Mouse (Mus musculus) lung, adult 2 months (tissue): ENCODE data around the gene Ptma. TPM values are rescaled to one million over a fixed set of nuclear protein-coding genes. Genes with fewer than 3 reads are reported as not detected.
A peak's percentile ranks its signal among the peaks of the same experiment; 100 is the strongest.

Experiments used
- DNase-seq: peaks from one replicate; pipeline ENCODE4 v3.0.0; 2022
- H3K4me1 ChIP-seq: fragments of 200-500 bp; 2 replicates; pipeline ENCODE4 v1.6.1; 2011; ENCODE audit warnings: low read length; ENCODE audit not compliant: control insufficient read depth, insufficient read depth
- H3K4me3 ChIP-seq: fragments of 200-500 bp; replicated peaks from 2 replicates; pipeline ENCODE3; 2011; ENCODE audit warnings: low read depth, mild to moderate bottlenecking, control low read depth, low read length; ENCODE audit errors: extremely low read depth
- CTCF ChIP-seq: fragments of 200-500 bp; IDR thresholded peaks from 2 replicates; pipeline ENCODE4 v1.5.1; 2011; ENCODE audit warnings: mild to moderate bottlenecking, low read length, control low read depth; ENCODE audit not compliant: insufficient read depth
- POLR2A ChIP-seq: fragments of 200-500 bp; IDR thresholded peaks from 2 replicates; pipeline ENCODE4 v1.6.1; 2011; ENCODE audit warnings: low read depth, mild to moderate bottlenecking, control low read depth, low read length, borderline replicate concordance; ENCODE audit errors: extremely low read depth
- WGBS: fragments of 180-500 bp; shearing (Covaris S2); methylation state at CpG from one replicate; pipeline ENCODE4 v1.1.7; 2018; 5-methylcytosine and 5-hydroxymethylcytosine counted together
- polyA plus RNA-seq: library from polyadenylated mRNA; depleted of rRNA; stranded (reverse); fragments of >200 nt; gene quantifications from 2 replicates; pipeline ENCODE4 v1.2.3, GENCODE M21; 2012

Ptma gene
- polyA plus RNA-seq, 1 experiment, result 751 TPM

GRCm38 (mm10) chr1:86493783-86494182 lies 32.7 kb upstream of the Ptma start:
- H3K4me3 ChIP-seq, result no peak overlapping the region
- TF ChIP-seq POLR2A (no peak), CTCF (no peak)
- no peak for DNase-seq
- peaks cover 13% of the 10 kb centered on the region for H3K4me1 ChIP-seq
- WGBS, result 89% methylated on average over 3 of the region's 3 CpGs

GRCm38 (mm10) chr1:86496340-86496739 lies 30.2 kb upstream of the Ptma start:
- H3K4me3 ChIP-seq, result no peak overlapping the region
- 96% methylated on average over 4 of the region's 4 CpGs for WGBS
- no peak for TF ChIP-seq CTCF
- TF ChIP-seq POLR2A, result no peak
- no peak for DNase-seq
- H3K4me1 ChIP-seq, result peaks cover 16% of the 10 kb centered on the region

GRCm38 (mm10) chr1:86497361-86497760 lies 29.2 kb upstream of the Ptma start:
- WGBS, result 65% methylated on average over 5 of the region's 5 CpGs
- Histone ChIP-seq H3K4me1 (peaks cover 15% of the 10 kb centered on the region), H3K4me3 (no peak overlapping the region)
- DNase-seq, result no peak
- TF ChIP-seq POLR2A, result no peak

GRCm38 (mm10) chr1:86497986-86498385 lies 28.5 kb upstream of the Ptma start:
- WGBS, result 47% methylated on average over 3 of the region's 3 CpGs
- no peak for DNase-seq
- TF ChIP-seq CTCF, result no peak
- no peak for TF ChIP-seq POLR2A
- Histone ChIP-seq H3K4me3 (no peak overlapping the region), H3K4me1 (peaks cover 12% of the 10 kb centered on the region)

GRCm38 (mm10) chr1:86498611-86499010 lies 27.9 kb upstream of the Ptma start:
- Histone ChIP-seq H3K4me3 (no peak overlapping the region), H3K4me1 (peaks cover 15% of the 10 kb centered on the region)
- 66% methylated on average over 1 of the region's 1 CpGs for WGBS
- DNase-seq, result no peak
- TF ChIP-seq POLR2A (no peak), CTCF (no peak)

- WGBS, result 22% methylated on average over 3 of the region's 3 CpGs
- Histone ChIP-seq H3K4me1 (peaks cover 19% of the 10 kb centered on the region), H3K4me3 (no peak overlapping the region)
- TF ChIP-seq CTCF, result peak; percentile 84
- TF ChIP-seq POLR2A, result no peak
- peak; percentile 70 for DNase-seq
These were observed 26.6 kb upstream of the Ptma start for GRCm38 (mm10) chr1:86499903-86500302.

- DNase-seq, result no peak
These were observed 25.8 kb upstream of the Ptma start for GRCm38 (mm10) chr1:86500681-86501080.

GRCm38 (mm10) chr1:86501114-86501532 lies 25.4 kb upstream of the Ptma start:
- Histone ChIP-seq H3K4me1 (peaks cover 27% of the 10 kb centered on the region), H3K4me3 (no peak overlapping the region)
- WGBS, result 17% methylated on average over 6 of the region's 6 CpGs
- peak; percentile 70 for DNase-seq
- TF ChIP-seq CTCF (peak; percentile 66), POLR2A (0 out of 2 replicates have a peak, but pooled peaks have one; percentile 8)

More at GRCm38 (mm10) chr1:86500681-86501080, 25.8 kb upstream of the Ptma start:
- TF ChIP-seq CTCF (no peak), POLR2A (no peak)
- WGBS, result 57% methylated on average over 4 of the region's 4 CpGs
- H3K4me3 ChIP-seq, result no peak overlapping the region
- peaks cover 26% of the 10 kb centered on the region for H3K4me1 ChIP-seq

GRCm38 (mm10) chr1:86501559-86501958 lies 25.0 kb upstream of the Ptma start:
- H3K4me3 ChIP-seq, result no peak overlapping the region
- peaks cover 27% of the 10 kb centered on the region for H3K4me1 ChIP-seq
- DNase-seq, result peak; percentile 95
- 3% methylated on average over 4 of the region's 4 CpGs for WGBS
- no peak for TF ChIP-seq POLR2A
- peak; percentile 81 for TF ChIP-seq CTCF

- DNase-seq, result no peak
- no peak overlapping the region for H3K4me3 ChIP-seq
- TF ChIP-seq CTCF (no peak), POLR2A (no peak)
- 40% methylated on average over 17 of the region's 17 CpGs for WGBS
- H3K4me1 ChIP-seq, result peaks cover 27% of the 10 kb centered on the region
These were observed 24.1 kb upstream of the Ptma start for GRCm38 (mm10) chr1:86502221-86503048.
